Mouse (Mus musculus) bone marrow, adult 2 months (tissue): Measurements from ENCODE around the gene Xylb.

Source experiments
- CTCF ChIP-seq: fragments of 200-500 bp; IDR thresholded peaks from 2 replicates; pipeline ENCODE4 v1.5.1; 2011; ENCODE audit warnings: low read length, control low read depth; ENCODE audit not compliant: control insufficient read depth, insufficient read depth
- POLR2A ChIP-seq: fragments of 200-500 bp; IDR thresholded peaks from 2 replicates; pipeline ENCODE4 v1.6.1; 2011; ENCODE audit warnings: low read depth, mild to moderate bottlenecking, control low read depth, low read length, borderline replicate concordance; ENCODE audit not compliant: control insufficient read depth

- TF ChIP-seq POLR2A: no peak
- no peak for TF ChIP-seq CTCF
These were observed 44.6 kb downstream of the Xylb start, which contains the start of gene Acvr2b for GRCm38 (mm10) chr9:119401801-119402214.
